Mouse (Mus musculus): ENCODE measurements around the gene Kdm1b.

The Kdm1b gene

DNA sequence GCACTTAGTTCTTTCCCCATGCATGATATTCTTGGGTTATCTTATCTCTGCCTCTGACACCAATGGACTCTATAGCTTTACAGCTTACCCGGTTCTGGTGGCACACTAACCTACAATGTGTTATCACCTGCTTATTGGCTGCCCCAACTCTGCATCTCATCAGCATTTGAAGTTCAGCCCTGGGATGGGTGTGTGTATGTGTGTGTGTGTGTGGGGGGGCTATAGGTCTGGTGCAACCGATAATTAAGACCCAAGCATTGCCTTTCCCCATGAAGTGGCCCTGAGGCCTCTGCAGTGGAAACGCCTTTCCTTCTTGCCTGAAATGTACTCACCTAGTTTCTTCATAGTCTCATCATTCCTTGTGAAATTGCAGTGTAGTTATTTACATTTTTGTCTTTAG is 72.7 kb downstream of the Kdm1b start:
- no peak for TF ChIP-seq GATA4 (IDR thresholded peaks at IDR 0.05; ENCODE audit: insufficient replicate concordance, low read length)

DNA sequence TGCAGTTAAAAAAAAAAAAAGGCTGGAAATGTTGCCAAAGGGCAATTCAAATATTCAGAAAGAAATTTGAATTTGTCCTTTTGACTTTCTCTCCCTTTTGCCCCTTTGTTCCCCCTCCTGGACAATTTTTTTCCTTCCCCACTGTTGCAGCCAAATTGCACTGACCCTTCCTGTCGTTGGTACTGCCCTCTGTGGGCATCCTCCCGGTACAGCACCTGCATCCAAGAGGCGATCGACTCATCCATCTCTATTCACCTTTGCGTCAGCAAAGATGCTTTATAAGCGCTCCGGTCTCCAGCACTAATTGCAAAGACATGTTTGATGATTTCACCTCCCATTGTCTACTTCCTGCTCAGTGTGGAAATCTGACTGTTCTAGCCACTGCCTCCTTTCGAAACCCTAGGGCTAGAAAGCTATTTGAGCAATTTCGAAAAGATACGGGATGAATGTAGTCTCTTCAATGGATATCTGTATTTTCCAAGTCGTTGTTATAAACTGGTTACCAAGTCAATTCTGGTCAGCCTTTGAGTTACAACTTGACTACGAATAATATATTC is 78.1 kb downstream of the Kdm1b start:
- no peak for TF ChIP-seq GATA4 (IDR thresholded peaks at IDR 0.05; ENCODE audit: insufficient replicate concordance, low read length)

- no peak for TF ChIP-seq GATA4 (IDR thresholded peaks at IDR 0.05; ENCODE audit: insufficient replicate concordance, low read length)
Observed at GRCm38 (mm10) chr13:47122537-47123430, 79.5 kb downstream of the Kdm1b start, which contains the start of gene Rnf144b. TSS of gene Rnf144b (plus strand) at chr13:47122656.

- no peak for TF ChIP-seq GATA4 (IDR thresholded peaks at IDR 0.05; ENCODE audit: insufficient replicate concordance, low read length)
Observed at GRCm38 (mm10) chr13:47124449-47124848, 81.2 kb downstream of the Kdm1b start.

- no peak for TF ChIP-seq GATA4 (IDR thresholded peaks at IDR 0.05; ENCODE audit: insufficient replicate concordance, low read length)
Observed at GRCm38 (mm10) chr13:47124986-47125385, 81.7 kb downstream of the Kdm1b start.

- no peak for TF ChIP-seq GATA4 (IDR thresholded peaks at IDR 0.05; ENCODE audit: insufficient replicate concordance, low read length)
Observed at GRCm38 (mm10) chr13:47125595-47125994, 82.3 kb downstream of the Kdm1b start.

- no peak for TF ChIP-seq GATA4 (IDR thresholded peaks at IDR 0.05; ENCODE audit: insufficient replicate concordance, low read length)
Observed at GRCm38 (mm10) chr13:47129090-47129489, 85.8 kb downstream of the Kdm1b start.

- TF ChIP-seq GATA4 (IDR thresholded peaks at IDR 0.05; ENCODE audit: insufficient replicate concordance, low read length), result no peak
Observed at GRCm38 (mm10) chr13:47133058-47133457, 89.8 kb downstream of the Kdm1b start.

DNA sequence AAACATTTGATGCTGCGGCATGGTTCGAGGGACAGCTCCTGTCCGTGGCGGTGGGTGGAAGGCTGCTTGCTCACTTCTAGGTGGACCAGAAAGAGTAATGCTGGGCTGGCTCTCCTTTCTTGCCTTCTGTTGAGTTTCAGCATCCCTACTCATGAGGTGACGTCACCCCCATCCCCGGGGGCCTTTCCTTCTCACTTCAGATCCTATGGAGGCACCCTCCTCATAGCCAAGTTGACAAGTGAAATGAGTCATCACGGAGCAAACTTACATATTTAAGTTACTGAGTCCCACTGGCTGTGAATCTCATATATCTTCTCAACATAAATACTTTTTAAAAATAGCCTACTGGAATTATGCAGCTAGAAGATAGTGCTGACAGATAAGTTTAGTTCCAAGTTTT is 91.5 kb downstream of the Kdm1b start:
- no peak for TF ChIP-seq GATA4 (IDR thresholded peaks at IDR 0.05; ENCODE audit: insufficient replicate concordance, low read length)

Data from liver, adult (tissue).